Mouse (Mus musculus) limb, embryonic 13.5 days (tissue): ENCODE results near the gene Rai14. TPM values are rescaled to one million over a fixed set of nuclear protein-coding genes. Genes with fewer than 3 reads are reported as not detected.
A peak's percentile ranks its signal among the peaks of the same experiment; 100 is the strongest.

Experiments
- ATAC-seq: fragments of 200-750 bp; cut with Nextera tagmentation; 2 replicates; pipeline ENCODE4 v1.8.0; 2017; ENCODE audit warnings: low read depth, moderate number of reproducible peaks, moderate TSS enrichment; ENCODE audit not compliant: low FRiP score
- H3K27ac ChIP-seq: fragments of 300-500 bp; sonication (generic); 2 replicates; pipeline ENCODE4 v1.5.1; 2015; ENCODE audit warnings: inconsistent platforms, mild to moderate bottlenecking, moderate library complexity
- H3K27me3 ChIP-seq: fragments of 300-500 bp; sonication (generic); 2 replicates; pipeline ENCODE4 v1.6.1; 2015; ENCODE audit warnings: mild to moderate bottlenecking, inconsistent platforms
- H3K36me3 ChIP-seq: fragments of 300-500 bp; sonication (generic); 2 replicates; pipeline ENCODE4 v1.6.1; 2015; ENCODE audit warnings: inconsistent platforms, mild to moderate bottlenecking, moderate library complexity
- H3K4me1 ChIP-seq: fragments of 300-500 bp; sonication (generic); 2 replicates; pipeline ENCODE4 v1.6.1; 2015; ENCODE audit warnings: inconsistent platforms
- H3K4me2 ChIP-seq: fragments of 300-500 bp; sonication (generic); replicated peaks from 2 replicates; pipeline ENCODE4 v1.6.1; 2015; ENCODE audit warnings: inconsistent platforms, mild to moderate bottlenecking, moderate library complexity
- H3K4me3 ChIP-seq: fragments of 300-500 bp; sonication (generic); 2 replicates; pipeline ENCODE4 v1.5.1; 2015; ENCODE audit warnings: moderate library complexity, mild to moderate bottlenecking, inconsistent platforms
- H3K9ac ChIP-seq: fragments of 300-500 bp; sonication (generic); 2 replicates; pipeline ENCODE4 v1.6.1; 2015; ENCODE audit warnings: mild to moderate bottlenecking, inconsistent platforms
- H3K9me3 ChIP-seq: fragments of 300-500 bp; sonication (generic); 2 replicates; pipeline ENCODE4 v1.6.1; 2016; ENCODE audit warnings: inconsistent platforms
- WGBS: fragments of 180-500 bp; shearing (Covaris S2); methylation state at CpG from one replicate; pipeline ENCODE4 v1.1.7; 2015; 5-methylcytosine and 5-hydroxymethylcytosine counted together
- polyA plus RNA-seq: library from polyadenylated mRNA; unstranded; fragments of >200 nt; fragmentation: Nextera tagmentation; extraction: Ambion mirVana; gene quantifications from 2 replicates; pipeline ENCODE4 v1.2.1, GENCODE M21; 2015

Rai14 gene
- polyA plus RNA-seq = 61.5 and 63.7 TPM in 2 replicates

- H3K4me3 ChIP-seq = peak within 1 kb of the TSS; percentile 88
- peak within 1 kb of the TSS; percentile 80 for H3K4me2 ChIP-seq
- ATAC-seq = peak; percentile 93
- H3K9ac ChIP-seq = peak within 1 kb of the TSS; percentile 98
- H3K27me3 ChIP-seq = no peaks in the 10 kb centered on the region
- peaks cover 10% of the 10 kb centered on the region for H3K9me3 ChIP-seq
- peaks cover 29% of the 10 kb centered on the region for H3K4me1 ChIP-seq
- WGBS = under 1% methylated on average over 61 of the region's 68 CpGs
- H3K36me3 ChIP-seq = peaks cover 9% of the 10 kb centered on the region; the same call in 1 of the 2 replicates
- peak within 1 kb of the TSS; percentile 90 for H3K27ac ChIP-seq
Observed at GRCm38 (mm10) chr15:10714409-10715138, at the start of gene Rai14. TSS of gene Rai14 (minus strand) at chr15:10714624.

GRCm38 (mm10) chr15:10761441-10761840, 47.0 kb upstream of the Rai14 start:
- no peak for ATAC-seq
- peaks cover 15% of the 10 kb centered on the region for H3K4me1 ChIP-seq
- no peak overlapping the region for H3K4me3 ChIP-seq
- no peaks in the 10 kb centered on the region for H3K27me3 ChIP-seq
- no peak overlapping the region for H3K9ac ChIP-seq
- no peak overlapping the region for H3K27ac ChIP-seq
- no peaks in the 10 kb centered on the region for H3K36me3 ChIP-seq
- no peak overlapping the region for H3K4me2 ChIP-seq
- WGBS = 93% methylated on average over 6 of the region's 6 CpGs
- H3K9me3 ChIP-seq = no peaks in the 10 kb centered on the region

GRCm38 (mm10) chr15:10760006-10760405, 45.6 kb upstream of the Rai14 start:
- no peak for ATAC-seq
- Histone ChIP-seq H3K27me3 (no peaks in the 10 kb centered on the region), H3K4me1 (peaks cover 15% of the 10 kb centered on the region), H3K4me3 (no peak overlapping the region), H3K27ac (no peak overlapping the region), H3K9ac (no peak overlapping the region), H3K4me2 (no peak overlapping the region), H3K9me3 (no peaks in the 10 kb centered on the region), H3K36me3 (no peaks in the 10 kb centered on the region)
- 79% methylated on average over 12 of the region's 12 CpGs for WGBS

- Histone ChIP-seq H3K4me1 (peaks cover 15% of the 10 kb centered on the region), H3K36me3 (no peaks in the 10 kb centered on the region), H3K27me3 (no peaks in the 10 kb centered on the region), H3K9ac (no peak overlapping the region), H3K9me3 (no peaks in the 10 kb centered on the region), H3K4me3 (no peak overlapping the region), H3K27ac (no peak overlapping the region), H3K4me2 (no peak overlapping the region)
- 93% methylated on average over 4 of the region's 4 CpGs for WGBS
- no peak for ATAC-seq
Observed at GRCm38 (mm10) chr15:10759440-10759839, 45.0 kb upstream of the Rai14 start.

- no peak for ATAC-seq
- no peaks in the 10 kb centered on the region for H3K27me3 ChIP-seq
- no peak overlapping the region for H3K27ac ChIP-seq
- no peaks in the 10 kb centered on the region for H3K36me3 ChIP-seq
- H3K4me2 ChIP-seq = no peak overlapping the region
- no peaks in the 10 kb centered on the region for H3K9me3 ChIP-seq
- peaks cover 15% of the 10 kb centered on the region for H3K4me1 ChIP-seq
- no peak overlapping the region for H3K9ac ChIP-seq
- H3K4me3 ChIP-seq = no peak overlapping the region
Observed at GRCm38 (mm10) chr15:10758808-10759207, 44.4 kb upstream of the Rai14 start.

- Histone ChIP-seq H3K36me3 (no peaks in the 10 kb centered on the region), H3K9me3 (no peaks in the 10 kb centered on the region), H3K27ac (no peak overlapping the region), H3K4me1 (peaks cover 5% of the 10 kb centered on the region), H3K9ac (no peak overlapping the region), H3K4me3 (no peak overlapping the region), H3K4me2 (no peak overlapping the region), H3K27me3 (no peaks in the 10 kb centered on the region)
- 83% methylated on average over 2 of the region's 2 CpGs for WGBS
- no peak for ATAC-seq
Observed at GRCm38 (mm10) chr15:10751141-10751540, 36.7 kb upstream of the Rai14 start.

- Histone ChIP-seq H3K4me2 (no peak overlapping the region), H3K9me3 (no peaks in the 10 kb centered on the region), H3K27me3 (no peaks in the 10 kb centered on the region), H3K4me1 (peaks cover 5% of the 10 kb centered on the region), H3K4me3 (no peak overlapping the region), H3K27ac (no peak overlapping the region), H3K36me3 (no peaks in the 10 kb centered on the region), H3K9ac (no peak overlapping the region)
- ATAC-seq = no peak
- WGBS = 68% methylated on average over 2 of the region's 2 CpGs
Observed at GRCm38 (mm10) chr15:10750339-10750738, 35.9 kb upstream of the Rai14 start.

GRCm38 (mm10) chr15:10749678-10750077, 35.3 kb upstream of the Rai14 start:
- no peaks in the 10 kb centered on the region for H3K9me3 ChIP-seq
- H3K27me3 ChIP-seq = no peaks in the 10 kb centered on the region
- H3K9ac ChIP-seq = no peak overlapping the region
- 63% methylated on average over 4 of the region's 4 CpGs for WGBS
- no peak overlapping the region for H3K4me3 ChIP-seq
- H3K4me2 ChIP-seq = no peak overlapping the region
- no peak overlapping the region for H3K27ac ChIP-seq
- peaks cover 5% of the 10 kb centered on the region for H3K4me1 ChIP-seq
- no peak for ATAC-seq
- no peaks in the 10 kb centered on the region for H3K36me3 ChIP-seq

- H3K27ac ChIP-seq = no peak overlapping the region
- no peak for ATAC-seq
- no peaks in the 10 kb centered on the region for H3K36me3 ChIP-seq
- peaks cover 5% of the 10 kb centered on the region for H3K4me1 ChIP-seq
- 64% methylated on average over 8 of the region's 8 CpGs for WGBS
- H3K4me3 ChIP-seq = no peak overlapping the region
- no peaks in the 10 kb centered on the region for H3K27me3 ChIP-seq
- H3K9me3 ChIP-seq = no peaks in the 10 kb centered on the region
- no peak overlapping the region for H3K4me2 ChIP-seq
- no peak overlapping the region for H3K9ac ChIP-seq
Observed at GRCm38 (mm10) chr15:10747638-10748037, 33.2 kb upstream of the Rai14 start.

- ATAC-seq = no peak
- no peaks in the 10 kb centered on the region for H3K36me3 ChIP-seq
- H3K27ac ChIP-seq = no peak overlapping the region
- no peak overlapping the region for H3K4me3 ChIP-seq
- H3K9ac ChIP-seq = no peak overlapping the region
- H3K4me2 ChIP-seq = no peak overlapping the region
- H3K9me3 ChIP-seq = no peaks in the 10 kb centered on the region
- peaks cover 5% of the 10 kb centered on the region for H3K4me1 ChIP-seq
- H3K27me3 ChIP-seq = no peaks in the 10 kb centered on the region
- WGBS = 22% methylated on average over 4 of the region's 4 CpGs
Observed at GRCm38 (mm10) chr15:10747226-10747625, 32.8 kb upstream of the Rai14 start.

GRCm38 (mm10) chr15:10746303-10747051, 32.1 kb upstream of the Rai14 start:
- Histone ChIP-seq H3K4me1 (peaks cover 5% of the 10 kb centered on the region), H3K9ac (no peak overlapping the region), H3K4me3 (no peak overlapping the region), H3K27ac (no peak overlapping the region), H3K9me3 (no peaks in the 10 kb centered on the region), H3K36me3 (no peaks in the 10 kb centered on the region), H3K4me2 (no peak overlapping the region), H3K27me3 (no peaks in the 10 kb centered on the region)
- WGBS = 77% methylated on average over 4 of the region's 4 CpGs
- no peak for ATAC-seq

GRCm38 (mm10) chr15:10742441-10742840, 28.0 kb upstream of the Rai14 start:
- H3K4me1 ChIP-seq = peaks cover 17% of the 10 kb centered on the region
- no peaks in the 10 kb centered on the region for H3K36me3 ChIP-seq
- H3K4me3 ChIP-seq = no peak overlapping the region
- no peaks in the 10 kb centered on the region for H3K27me3 ChIP-seq
- H3K9me3 ChIP-seq = no peaks in the 10 kb centered on the region
- no peak overlapping the region for H3K4me2 ChIP-seq
- 78% methylated on average over 6 of the region's 6 CpGs for WGBS
- no peak overlapping the region for H3K9ac ChIP-seq
- ATAC-seq = no peak
- H3K27ac ChIP-seq = no peak overlapping the region
